Mouse (Mus musculus) stomach, embryonic 14.5 days (tissue): ENCODE results near the gene Mitd1. TPM values are rescaled to one million over a fixed set of nuclear protein-coding genes. Genes with fewer than 3 reads are reported as not detected.

Experiments used
- ATAC-seq: fragments of 200-750 bp; cut with Nextera tagmentation; 2 replicates; pipeline ENCODE4 v1.8.0; 2017; ENCODE audit warnings: low read depth, moderate TSS enrichment; ENCODE audit not compliant: insufficient number of reproducible peaks, insufficient read depth, low FRiP score
- H3K27ac ChIP-seq: fragments of 300-500 bp; sonication (generic); 2 replicates; pipeline ENCODE4 v1.5.1; 2014; ENCODE audit warnings: mild to moderate bottlenecking, low read length, moderate library complexity, mixed read lengths
- H3K27me3 ChIP-seq: fragments of 300-500 bp; sonication (generic); 2 replicates; pipeline ENCODE4 v1.6.1; 2014; ENCODE audit warnings: low read length, control low read depth, mixed read lengths; ENCODE audit not compliant: control insufficient read depth, insufficient read depth
- H3K36me3 ChIP-seq: fragments of 300-500 bp; sonication (generic); 2 replicates; pipeline ENCODE4 v1.6.1; 2014; ENCODE audit warnings: mild to moderate bottlenecking, control low read depth, low read length, moderate library complexity, mixed read lengths; ENCODE audit not compliant: control insufficient read depth, insufficient read depth
- H3K4me1 ChIP-seq: fragments of 300-500 bp; sonication (generic); 2 replicates; pipeline ENCODE4 v1.6.1; 2014; ENCODE audit warnings: low read length, control low read depth, mixed read lengths; ENCODE audit not compliant: control insufficient read depth, insufficient read depth
- H3K4me2 ChIP-seq: fragments of 300-500 bp; sonication (generic); replicated peaks from 2 replicates; pipeline ENCODE4 v1.6.1; 2014; ENCODE audit warnings: low read depth, low read length, control low read depth
- H3K4me3 ChIP-seq: fragments of 300-500 bp; sonication (generic); 2 replicates; pipeline ENCODE4 v1.5.1; 2014; ENCODE audit warnings: low read depth, low read length, control low read depth
- H3K9ac ChIP-seq: fragments of 300-500 bp; sonication (generic); replicated peaks from 2 replicates; pipeline ENCODE4 v1.6.1; 2014; ENCODE audit warnings: low read depth, mild to moderate bottlenecking, control low read depth, low read length, moderate library complexity, mixed read lengths
- H3K9me3 ChIP-seq: fragments of 300-500 bp; sonication (generic); 2 replicates; pipeline ENCODE4 v1.6.1; 2016; ENCODE audit warnings: low read depth, low read length, control low read depth; ENCODE audit not compliant: control insufficient read depth
- WGBS: fragments of 180-500 bp; shearing (Covaris S2); extraction: QIAGEN DNeasy Blood & Tissue Kit; methylation state at CpG from one replicate; pipeline ENCODE4 v1.1.7; 2014; 5-methylcytosine and 5-hydroxymethylcytosine counted together
- polyA plus RNA-seq: library from polyadenylated mRNA; unstranded; fragments of >200 nt; fragmentation: Nextera tagmentation; extraction: Ambion mirVana; gene quantifications from 2 replicates; pipeline ENCODE4 v1.2.1, GENCODE M21; 2014

Gene Mitd1
- polyA plus RNA-seq, 1 experiment from 2014 or later: 33.0 TPM

DNA sequence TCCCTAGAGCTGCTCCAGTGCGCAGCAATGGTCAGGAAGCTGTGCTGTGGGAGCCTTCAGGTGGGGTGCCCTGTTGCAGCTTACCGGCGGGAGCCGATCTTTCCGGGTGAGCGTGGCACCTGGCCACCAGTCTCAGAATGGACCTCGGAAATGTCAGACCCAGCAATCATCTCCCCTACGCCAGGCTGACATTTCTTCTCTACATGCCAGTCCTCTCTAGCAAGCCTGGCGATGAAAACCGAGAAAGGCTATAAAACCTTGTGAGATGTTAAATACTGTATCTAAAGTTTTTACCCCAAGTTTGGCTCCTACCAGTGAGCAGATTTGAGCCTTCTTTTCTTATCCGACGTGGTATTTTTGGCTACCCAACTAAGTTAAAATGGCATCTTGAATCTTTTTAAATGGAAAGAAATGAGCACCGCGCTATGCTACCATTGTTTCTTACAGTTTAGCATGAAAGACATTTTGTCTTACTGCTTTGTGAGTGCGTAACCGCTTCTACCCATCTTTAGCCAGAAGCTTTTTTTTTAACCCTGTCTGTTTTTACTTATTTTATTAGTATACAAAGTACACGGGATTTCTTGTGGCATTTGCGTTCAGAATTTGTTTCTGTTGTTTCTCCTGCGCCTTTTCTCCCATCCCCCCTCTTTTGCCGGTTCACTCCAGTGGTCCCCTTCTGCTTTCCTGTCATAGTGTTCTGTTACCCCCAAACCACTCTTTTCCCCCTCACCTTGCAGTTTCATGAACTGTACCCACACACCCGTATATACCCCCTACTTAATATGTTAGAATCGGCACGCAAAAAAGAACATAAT, 24.6 kb downstream of the Mitd1 start:
- H3K4me1 ChIP-seq: 0 out of 2 replicates have a peak, but pooled peaks cover 5% of the 10 kb centered on the region
- no peaks in the 10 kb centered on the region for H3K27me3 ChIP-seq
- H3K9me3 ChIP-seq: no peaks in the 10 kb centered on the region
- H3K27ac ChIP-seq: peak overlapping the region; percentile 73
- ATAC-seq: no peak
- peak overlapping the region; percentile 63 for H3K4me2 ChIP-seq
- no peaks in the 10 kb centered on the region for H3K36me3 ChIP-seq
- 11% methylated on average over 23 of the region's 23 CpGs for WGBS
- peak overlapping the region; percentile 59 for H3K4me3 ChIP-seq
- H3K9ac ChIP-seq: peak overlapping the region; percentile 52

GRCm38 (mm10) chr1:37864511-37865400, 25.5 kb downstream of the Mitd1 start:
- peak overlapping the region; percentile 52 for H3K9ac ChIP-seq
- H3K4me2 ChIP-seq: peak overlapping the region; percentile 63
- H3K27me3 ChIP-seq: no peaks in the 10 kb centered on the region
- no peaks in the 10 kb centered on the region for H3K9me3 ChIP-seq
- H3K4me1 ChIP-seq: 0 out of 2 replicates have a peak, but pooled peaks cover 5% of the 10 kb centered on the region
- peak overlapping the region; percentile 59 for H3K4me3 ChIP-seq
- no peaks in the 10 kb centered on the region for H3K36me3 ChIP-seq
- ATAC-seq: peak; percentile 99
- under 1% methylated on average over 87 of the region's 90 CpGs for WGBS
- H3K27ac ChIP-seq: peak overlapping the region; percentile 73

DNA sequence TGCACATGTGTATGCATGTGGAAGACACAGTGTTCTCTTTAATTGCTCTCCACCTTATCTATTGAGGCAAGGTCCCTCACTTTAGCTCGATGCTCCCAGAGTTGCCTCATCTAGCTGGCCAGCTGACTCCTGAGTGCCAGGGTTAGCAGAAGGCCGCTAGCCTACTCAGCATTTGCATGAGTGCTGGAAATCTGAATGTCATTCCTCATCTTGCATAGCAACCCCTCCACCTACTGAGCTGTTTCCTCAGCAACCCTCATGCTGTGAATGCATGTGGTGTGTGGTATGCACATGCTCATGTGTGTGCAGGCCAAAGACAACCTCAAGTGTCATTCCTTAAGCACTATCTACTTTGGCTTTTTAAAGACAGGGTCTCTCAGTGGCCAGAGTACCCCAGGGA, 39.5 kb downstream of the Mitd1 start:
- H3K9me3 ChIP-seq: no peaks in the 10 kb centered on the region
- H3K4me2 ChIP-seq: no peak overlapping the region
- H3K4me3 ChIP-seq: no peak overlapping the region
- ATAC-seq: no peak
- H3K4me1 ChIP-seq: no peaks in the 10 kb centered on the region
- H3K36me3 ChIP-seq: no peaks in the 10 kb centered on the region
- no peak overlapping the region for H3K27ac ChIP-seq
- WGBS: 58% methylated on average over 2 of the region's 2 CpGs
- no peaks in the 10 kb centered on the region for H3K27me3 ChIP-seq
- H3K9ac ChIP-seq: no peak overlapping the region

DNA sequence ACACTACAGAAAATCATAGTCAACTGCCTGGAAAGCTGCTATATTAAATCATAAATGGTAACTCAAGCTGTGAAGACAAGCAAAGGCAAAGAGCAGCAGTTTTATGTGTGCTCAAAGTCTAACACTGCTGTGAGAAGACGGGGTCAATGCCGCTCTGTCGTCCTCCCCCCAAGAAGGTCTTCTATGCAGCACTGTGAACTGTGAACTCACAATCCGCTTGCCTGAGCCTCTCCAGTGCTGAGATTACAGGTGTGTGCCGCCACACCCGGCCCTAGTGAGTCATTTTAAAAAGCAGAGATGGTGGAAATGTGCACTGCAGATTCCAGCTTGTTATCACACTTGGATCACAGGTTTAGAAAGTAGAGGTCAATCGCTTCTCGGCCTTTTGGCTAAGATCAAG, 43.3 kb downstream of the Mitd1 start:
- Histone ChIP-seq H3K9me3 (no peaks in the 10 kb centered on the region), H3K9ac (no peak overlapping the region), H3K4me3 (no peak overlapping the region), H3K4me1 (no peaks in the 10 kb centered on the region), H3K4me2 (no peak overlapping the region), H3K27me3 (no peaks in the 10 kb centered on the region), H3K27ac (no peak overlapping the region), H3K36me3 (no peaks in the 10 kb centered on the region)
- 71% methylated on average over 8 of the region's 8 CpGs for WGBS
- no peak for ATAC-seq

DNA sequence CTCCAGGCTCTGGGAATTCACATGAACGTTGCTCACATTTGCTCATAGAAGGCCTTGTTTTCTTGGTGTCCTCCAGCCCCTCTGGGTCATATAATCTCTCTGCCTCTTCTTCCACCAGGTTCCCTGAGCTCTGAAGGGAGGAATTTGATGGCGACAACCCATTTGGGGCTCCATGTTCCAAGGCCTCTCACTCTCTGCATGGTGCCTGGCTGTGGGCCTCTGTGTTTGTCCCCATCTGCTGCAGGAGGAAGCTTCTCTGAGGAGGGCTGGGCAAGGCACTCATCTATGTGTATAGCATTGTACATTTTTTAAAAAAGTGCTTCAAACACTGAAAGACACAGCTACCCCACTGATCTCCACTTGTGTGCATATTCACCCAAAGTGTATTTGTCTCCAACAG, 58.5 kb downstream of the Mitd1 start:
- no peak overlapping the region for H3K27ac ChIP-seq
- H3K9me3 ChIP-seq: no peaks in the 10 kb centered on the region
- H3K4me1 ChIP-seq: no peaks in the 10 kb centered on the region
- H3K9ac ChIP-seq: no peak overlapping the region
- no peaks in the 10 kb centered on the region for H3K27me3 ChIP-seq
- H3K4me3 ChIP-seq: no peak overlapping the region
- 59% methylated on average over 2 of the region's 2 CpGs for WGBS
- H3K4me2 ChIP-seq: no peak overlapping the region
- H3K36me3 ChIP-seq: no peaks in the 10 kb centered on the region
- ATAC-seq: no peak

Other genes with a start within 250 kb of the Mitd1 start
- gene 2010300C02Rik, start 170.3 kb downstream of the Mitd1 start, polyA plus RNA-seq: 6.6 and 8.0 TPM in 2 replicates
- gene Tsga10, start 24.0 kb downstream of the Mitd1 start, polyA plus RNA-seq: 6.1 and 6.3 TPM in 2 replicates
- gene Lipt1, start 18.7 kb downstream of the Mitd1 start, polyA plus RNA-seq: 8.5 and 10.2 TPM in 2 replicates
- 249 and 272 TPM in 2 replicates for gene Mrpl30, start 66 bp upstream of the Mitd1 start, polyA plus RNA-seq
- gene Lyg2, start 26.1 kb upstream of the Mitd1 start, polyA plus RNA-seq: not detected in 2 replicates
- gene Lyg1, start 67.3 kb upstream of the Mitd1 start, polyA plus RNA-seq: not detected in 2 replicates
- 132 and 144 TPM in 2 replicates for gene Txndc9, start 107.5 kb upstream of the Mitd1 start, polyA plus RNA-seq
- 29.5 and 30.4 TPM in 2 replicates for gene Eif5b, start 107.6 kb upstream of the Mitd1 start, polyA plus RNA-seq
- 28.8 and 32.8 TPM in 2 replicates for gene Rev1, start 239.4 kb upstream of the Mitd1 start, polyA plus RNA-seq